Mouse (Mus musculus) lung, embryonic 16.5 days (tissue): ENCODE data around the gene Arfgap3. TPM values are rescaled to one million over a fixed set of nuclear protein-coding genes. Genes with fewer than 3 reads are reported as not detected.

ENCODE experiments used
- ATAC-seq: fragments of 200-750 bp; cut with Nextera tagmentation; 2 replicates; pipeline ENCODE4 v1.8.0; 2017; ENCODE audit warnings: low read depth, mild to moderate bottlenecking, moderate library complexity
- H3K27ac ChIP-seq: fragments of 300-500 bp; sonication (generic); 2 replicates; pipeline ENCODE4 v1.5.1; 2014; ENCODE audit warnings: mild to moderate bottlenecking, control low read depth, low read length
- H3K27me3 ChIP-seq: fragments of 300-500 bp; sonication (generic); 2 replicates; pipeline ENCODE4 v1.6.1; 2014; ENCODE audit warnings: low read depth, low read length, mixed read lengths; ENCODE audit not compliant: control insufficient read depth, insufficient read depth
- H3K36me3 ChIP-seq: fragments of 300-500 bp; sonication (generic); 2 replicates; pipeline ENCODE4 v1.6.1; 2014; ENCODE audit warnings: low read length; ENCODE audit not compliant: control insufficient read depth, insufficient read depth
- H3K4me1 ChIP-seq: fragments of 300-500 bp; sonication (generic); replicated peaks from 2 replicates; pipeline ENCODE4 v1.6.1; 2014; ENCODE audit warnings: low read length, mixed read lengths; ENCODE audit not compliant: control insufficient read depth, insufficient read depth
- H3K4me2 ChIP-seq: fragments of 300-500 bp; sonication (generic); 2 replicates; pipeline ENCODE4 v1.6.1; 2014; ENCODE audit warnings: low read depth, low read length, control low read depth
- H3K4me3 ChIP-seq: fragments of 300-500 bp; sonication (generic); 2 replicates; pipeline ENCODE4 v1.5.1; 2014; ENCODE audit warnings: mild to moderate bottlenecking, low read length, control low read depth
- H3K9ac ChIP-seq: fragments of 300-500 bp; sonication (generic); 2 replicates; pipeline ENCODE4 v1.6.1; 2014; ENCODE audit warnings: low read length, control low read depth
- H3K9me3 ChIP-seq: fragments of 300-500 bp; sonication (generic); 2 replicates; pipeline ENCODE4 v1.6.1; 2016; ENCODE audit warnings: low read length; ENCODE audit not compliant: control insufficient read depth
- WGBS: fragments of 180-500 bp; shearing (Covaris S2); extraction: QIAGEN DNeasy Blood & Tissue Kit; methylation state at CpG from one replicate; pipeline ENCODE4 v1.1.7; 2014; 5-methylcytosine and 5-hydroxymethylcytosine counted together
- polyA plus RNA-seq: library from polyadenylated mRNA; unstranded; fragments of >200 nt; fragmentation: Nextera tagmentation; extraction: Ambion mirVana; gene quantifications from 2 replicates; pipeline ENCODE4 v1.2.1, GENCODE M21; 2015

The Arfgap3 gene
- polyA plus RNA-seq, 1 experiment from 2014 or later: 45.8 TPM

GRCm38 (mm10) chr15:83303656-83304484 is 46.2 kb downstream of the Arfgap3 start:
- Histone ChIP-seq H3K27ac (peak overlapping the region; percentile 60; the same call in 1 of the 2 replicates), H3K4me2 (no peak overlapping the region), H3K9ac (no peak overlapping the region), H3K4me1 (peaks cover 13% of the 10 kb centered on the region), H3K36me3 (peaks cover 11% of the 10 kb centered on the region), H3K4me3 (no peak overlapping the region), H3K9me3 (no peaks in the 10 kb centered on the region), H3K27me3 (no peaks in the 10 kb centered on the region)
- WGBS: 53% methylated on average over 13 of the region's 13 CpGs
- ATAC-seq: peak; percentile 47

- peaks cover 13% of the 10 kb centered on the region for H3K4me1 ChIP-seq
- H3K9ac ChIP-seq: no peak overlapping the region
- H3K36me3 ChIP-seq: peaks cover 3% of the 10 kb centered on the region
- no peak for ATAC-seq
- WGBS: 56% methylated on average over 10 of the region's 10 CpGs
- H3K4me3 ChIP-seq: no peak overlapping the region
- no peaks in the 10 kb centered on the region for H3K9me3 ChIP-seq
- H3K27ac ChIP-seq: no peak overlapping the region
- no peak overlapping the region for H3K4me2 ChIP-seq
- no peaks in the 10 kb centered on the region for H3K27me3 ChIP-seq
Observed at GRCm38 (mm10) chr15:83299916-83300582, 50.0 kb downstream of the Arfgap3 start.

GRCm38 (mm10) chr15:83299450-83299849 is 50.6 kb downstream of the Arfgap3 start:
- no peaks in the 10 kb centered on the region for H3K9me3 ChIP-seq
- no peak for ATAC-seq
- WGBS: 85% methylated on average over 7 of the region's 7 CpGs
- H3K4me3 ChIP-seq: no peak overlapping the region
- H3K4me2 ChIP-seq: no peak overlapping the region
- peaks cover 3% of the 10 kb centered on the region for H3K36me3 ChIP-seq
- no peaks in the 10 kb centered on the region for H3K27me3 ChIP-seq
- peaks cover 14% of the 10 kb centered on the region for H3K4me1 ChIP-seq
- no peak overlapping the region for H3K27ac ChIP-seq
- no peak overlapping the region for H3K9ac ChIP-seq

GRCm38 (mm10) chr15:83298810-83299209 is 51.2 kb downstream of the Arfgap3 start:
- no peak for ATAC-seq
- H3K4me3 ChIP-seq: no peak overlapping the region
- WGBS: 81% methylated on average over 2 of the region's 2 CpGs

GRCm38 (mm10) chr15:83298313-83298712 is 51.7 kb downstream of the Arfgap3 start:
- peaks cover 16% of the 10 kb centered on the region; the same call in 1 of the 2 replicates for H3K4me1 ChIP-seq
- H3K27me3 ChIP-seq: no peaks in the 10 kb centered on the region
- H3K27ac ChIP-seq: no peak overlapping the region
- no peak for ATAC-seq
- H3K9me3 ChIP-seq: no peaks in the 10 kb centered on the region
- WGBS: 82% methylated on average over 8 of the region's 8 CpGs
- H3K36me3 ChIP-seq: peaks cover 3% of the 10 kb centered on the region
- no peak overlapping the region for H3K9ac ChIP-seq
- H3K4me3 ChIP-seq: no peak overlapping the region
- no peak overlapping the region for H3K4me2 ChIP-seq

More at GRCm38 (mm10) chr15:83298810-83299209, 51.2 kb downstream of the Arfgap3 start:
- Histone ChIP-seq H3K27ac (no peak overlapping the region), H3K9ac (no peak overlapping the region), H3K4me1 (peaks cover 16% of the 10 kb centered on the region), H3K36me3 (peaks cover 3% of the 10 kb centered on the region), H3K4me2 (no peak overlapping the region), H3K9me3 (no peaks in the 10 kb centered on the region), H3K27me3 (no peaks in the 10 kb centered on the region)

GRCm38 (mm10) chr15:83296771-83297311 is 53.2 kb downstream of the Arfgap3 start:
- 40% methylated on average over 7 of the region's 8 CpGs for WGBS

GRCm38 (mm10) chr15:83296050-83296449 is 54.0 kb downstream of the Arfgap3 start:
- Histone ChIP-seq H3K36me3 (peaks cover 3% of the 10 kb centered on the region), H3K9ac (no peak overlapping the region), H3K4me1 (peaks cover 16% of the 10 kb centered on the region; the same call in 1 of the 2 replicates), H3K4me3 (no peak overlapping the region), H3K27ac (no peak overlapping the region), H3K27me3 (no peaks in the 10 kb centered on the region), H3K9me3 (no peaks in the 10 kb centered on the region), H3K4me2 (no peak overlapping the region)
- no peak for ATAC-seq
- 79% methylated on average over 4 of the region's 4 CpGs for WGBS

More at GRCm38 (mm10) chr15:83296771-83297311, 53.2 kb downstream of the Arfgap3 start:
- Histone ChIP-seq H3K4me1 (peaks cover 16% of the 10 kb centered on the region; the same call in 1 of the 2 replicates), H3K27ac (no peak overlapping the region), H3K9ac (no peak overlapping the region), H3K27me3 (no peaks in the 10 kb centered on the region), H3K36me3 (peaks cover 3% of the 10 kb centered on the region), H3K4me2 (no peak overlapping the region), H3K9me3 (no peaks in the 10 kb centered on the region), H3K4me3 (no peak overlapping the region)
- ATAC-seq: no peak

GRCm38 (mm10) chr15:83294954-83295353 is 55.1 kb downstream of the Arfgap3 start:
- WGBS: 79% methylated on average over 3 of the region's 3 CpGs
- Histone ChIP-seq H3K27ac (no peak overlapping the region), H3K4me2 (no peak overlapping the region), H3K4me1 (peaks cover 14% of the 10 kb centered on the region; the same call in 1 of the 2 replicates), H3K27me3 (no peaks in the 10 kb centered on the region), H3K9me3 (no peaks in the 10 kb centered on the region), H3K9ac (no peak overlapping the region), H3K4me3 (no peak overlapping the region), H3K36me3 (peaks cover 3% of the 10 kb centered on the region)
- ATAC-seq: no peak
